Mouse (Mus musculus) olfactory bulb, adult 2 months (tissue): ENCODE measurements around the gene Tspan11.

Source experiments
- CTCF ChIP-seq: fragments of 200-500 bp; IDR thresholded peaks from 2 replicates; pipeline ENCODE4 v1.5.1; 2012; ENCODE audit warnings: low read depth, mild to moderate bottlenecking, low read length, moderate library complexity; ENCODE audit not compliant: insufficient read depth
- POLR2A ChIP-seq: fragments of 200-500 bp; IDR thresholded peaks from 2 replicates; pipeline ENCODE4 v1.6.1; 2012; ENCODE audit warnings: mild to moderate bottlenecking, low read depth, low read length, moderate library complexity; ENCODE audit not compliant: insufficient read depth

DNA sequence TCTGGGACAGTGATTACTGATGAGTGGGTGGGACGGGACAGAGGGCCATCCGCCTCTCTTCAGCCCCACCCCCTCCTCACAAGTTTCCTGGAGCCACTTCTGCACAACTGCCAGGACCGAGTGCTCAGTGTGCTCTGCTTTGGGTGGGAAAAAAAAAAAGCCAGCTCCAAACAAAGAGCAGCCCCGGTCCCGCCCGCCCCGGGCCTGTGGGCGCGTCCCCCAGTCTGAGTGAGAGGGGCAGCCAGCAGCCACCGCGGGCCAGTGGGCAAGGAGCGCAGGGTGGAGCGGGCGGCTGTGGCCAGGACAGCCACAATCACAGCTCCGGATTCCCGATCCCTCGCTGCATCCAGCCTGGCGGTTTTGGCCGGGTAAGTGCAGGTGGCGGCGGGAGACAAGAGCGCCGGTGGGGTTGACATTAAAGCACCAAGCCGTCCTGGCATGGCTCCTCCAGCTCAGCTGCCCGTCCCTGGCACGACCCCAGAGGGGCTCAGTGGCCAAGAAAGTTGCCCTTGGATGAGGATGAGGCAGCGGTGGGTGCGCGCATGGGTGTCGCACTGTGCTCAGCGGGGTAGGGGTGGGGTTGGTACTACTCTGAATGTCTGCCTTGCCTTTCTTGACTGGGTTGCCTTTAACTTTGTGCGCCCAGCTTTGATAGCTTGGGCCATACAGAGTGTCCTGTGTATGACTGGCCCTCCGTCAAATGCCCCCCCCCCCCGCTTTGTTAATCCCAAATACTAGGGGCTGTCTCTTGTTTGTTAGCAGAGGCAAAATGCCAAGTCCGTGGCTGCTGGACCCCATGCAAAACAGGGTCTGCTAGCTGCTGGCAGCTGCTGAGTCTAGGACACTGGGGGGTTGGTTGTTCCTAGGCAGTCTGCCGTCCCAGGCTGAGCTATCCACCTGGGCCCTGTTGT, at the start of gene Tspan11:
- TF ChIP-seq CTCF (no peak), POLR2A (no peak)
